Comparison of ENCODE assay signal across 8 mouse cellular contexts in genomic region chr3:94309633-94310363, GRCm38 (mm10). TPM values are rescaled to one million over a fixed set of nuclear protein-coding genes. Genes with fewer than 3 reads are reported as not detected.
DNase-seq lines count a peak whose midpoint lies in the region; ATAC-seq and TF ChIP-seq lines count a peak whose summit lies in the region.

Gene Them4, plus strand, starts transcription at chr3:94310089.

- peak; percentile 87 for TF ChIP-seq POLR2A in testis, adult 2 months (IDR thresholded peaks at IDR 0.05; ENCODE audit: control insufficient read depth, low read depth, low read length)

- no peaks in the 10 kb centered on the region for H3K9me3 ChIP-seq in E14TG2a.4 (ENCODE audit: low read length)
- H3K9me3 ChIP-seq in forebrain, embryonic 12.5 days = no peaks in the 10 kb centered on the region
- no peaks in the 10 kb centered on the region for H3K9me3 ChIP-seq in heart, postnatal 0 days (replicated peaks; ENCODE audit: control insufficient read depth, low read length)
- no peaks in the 10 kb centered on the region for H3K9me3 ChIP-seq in liver, embryonic 16.5 days (replicated peaks; ENCODE audit: control insufficient read depth, low read length)
- no peaks in the 10 kb centered on the region for H3K9me3 ChIP-seq in neural tube, embryonic 13.5 days

- WGBS in forebrain, embryonic 12.5 days = 2% methylated on average over 47 of the region's 47 CpGs
- 1% methylated on average over 47 of the region's 47 CpGs for WGBS in heart, postnatal 0 days
- WGBS in liver, embryonic 16.5 days (ENCODE audit: insufficient replicate concordance) = 2% methylated on average over 47 of the region's 47 CpGs
- WGBS in neural tube, embryonic 13.5 days = 2% methylated on average over 47 of the region's 47 CpGs

- peak; percentile 84 for DNase-seq in c-Kit-positive CD71-positive TER-119-positive erythroid progenitor cells, embryonic 14.5 days (ENCODE audit: low spot score)
- DNase-seq in heart, postnatal 0 days (ENCODE audit: low spot score) = peak; percentile 94
- peak; percentile 96 to 97 for DNase-seq in kidney, postnatal 4 days

- peaks cover 36% of the 10 kb centered on the region for H3K4me1 ChIP-seq in E14TG2a.4 (replicated peaks; ENCODE audit: low read depth, low read length)
- peaks cover 13% of the 10 kb centered on the region for H3K4me1 ChIP-seq in forebrain, embryonic 12.5 days
- H3K4me1 ChIP-seq in heart, postnatal 0 days (ENCODE audit: control insufficient read depth, insufficient read depth) = peaks cover 12% of the 10 kb centered on the region
- no peaks in the 10 kb centered on the region for H3K4me1 ChIP-seq in liver, embryonic 16.5 days (ENCODE audit: control insufficient read depth, low read depth, low read length)
- H3K4me1 ChIP-seq in neural tube, embryonic 13.5 days (replicated peaks) = peaks cover 9% of the 10 kb centered on the region
- peaks cover 2% of the 10 kb centered on the region for H3K4me1 ChIP-seq in testis, adult 2 months (ENCODE audit: control insufficient read depth, insufficient read depth, low read length)

- no peak for TF ChIP-seq CTCF in E14TG2a.4 (conservative IDR thresholded peaks at IDR 0.05; ENCODE audit: low read length)
- TF ChIP-seq CTCF in heart, postnatal 0 days (IDR thresholded peaks at IDR 0.05; ENCODE audit: low read depth) = peak; percentile 11; the same call in 1 of the 2 replicates
- TF ChIP-seq CTCF in testis, adult 2 months (IDR thresholded peaks at IDR 0.05; ENCODE audit: control insufficient read depth, insufficient read depth, insufficient replicate concordance, low read depth, low read length) = no peak

- H3K27me3 ChIP-seq in E14TG2a.4 (ENCODE audit: insufficient read depth, low read length) = no peaks in the 10 kb centered on the region
- no peaks in the 10 kb centered on the region for H3K27me3 ChIP-seq in forebrain, embryonic 12.5 days
- no peaks in the 10 kb centered on the region for H3K27me3 ChIP-seq in heart, postnatal 0 days (ENCODE audit: control insufficient read depth, insufficient read depth, low read length)
- no peaks in the 10 kb centered on the region for H3K27me3 ChIP-seq in liver, embryonic 16.5 days (ENCODE audit: control insufficient read depth, insufficient read depth, low read depth, low read length)
- no peaks in the 10 kb centered on the region for H3K27me3 ChIP-seq in neural tube, embryonic 13.5 days
- H3K27me3 ChIP-seq in testis, adult 2 months (ENCODE audit: control insufficient read depth, insufficient read depth, low read length) = no peaks in the 10 kb centered on the region

- no peaks in the 10 kb centered on the region for H3K36me3 ChIP-seq in E14TG2a.4 (ENCODE audit: insufficient read depth, low read length)
- no peaks in the 10 kb centered on the region for H3K36me3 ChIP-seq in forebrain, embryonic 12.5 days (replicated peaks)
- H3K36me3 ChIP-seq in heart, postnatal 0 days (replicated peaks; ENCODE audit: control insufficient read depth, insufficient read depth, low read length) = no peaks in the 10 kb centered on the region
- no peaks in the 10 kb centered on the region for H3K36me3 ChIP-seq in liver, embryonic 16.5 days (ENCODE audit: control insufficient read depth, insufficient read depth)
- no peaks in the 10 kb centered on the region for H3K36me3 ChIP-seq in neural tube, embryonic 13.5 days
- H3K36me3 ChIP-seq in testis, adult 2 months (ENCODE audit: control insufficient read depth, insufficient read depth, low read length) = no peaks in the 10 kb centered on the region

- TF ChIP-seq EP300 in heart, postnatal 0 days (IDR thresholded peaks at IDR 0.05; ENCODE audit: low read depth) = no peak; the same call in 1 of the 2 replicates

- peak within 1 kb of the TSS; percentile 66 for H3K9ac ChIP-seq in forebrain, embryonic 12.5 days
- peak within 1 kb of the TSS; percentile 71 for H3K9ac ChIP-seq in heart, postnatal 0 days (replicated peaks; ENCODE audit: low read depth, low read length)
- peak within 1 kb of the TSS; percentile 60 for H3K9ac ChIP-seq in liver, embryonic 16.5 days (ENCODE audit: low read depth, low read length)
- H3K9ac ChIP-seq in neural tube, embryonic 13.5 days = peak within 1 kb of the TSS; percentile 78

- peak within 1 kb of the TSS; percentile 83 for H3K4me3 ChIP-seq in E14TG2a.4 (replicated peaks; ENCODE audit: low read length)
- peak within 1 kb of the TSS; percentile 58 for H3K4me3 ChIP-seq in forebrain, embryonic 12.5 days (replicated peaks)
- H3K4me3 ChIP-seq in heart, postnatal 0 days (ENCODE audit: low read depth, low read length) = peak within 1 kb of the TSS; percentile 73
- H3K4me3 ChIP-seq in liver, embryonic 16.5 days (ENCODE audit: low read depth, low read length) = peak within 1 kb of the TSS; percentile 63
- peak within 1 kb of the TSS; percentile 60 for H3K4me3 ChIP-seq in neural tube, embryonic 13.5 days
- H3K4me3 ChIP-seq in testis, adult 2 months (ENCODE audit: control insufficient read depth, low read depth, low read length) = peak within 1 kb of the TSS; percentile 77

- ATAC-seq in forebrain, embryonic 12.5 days (ENCODE audit: low FRiP score) = peak; percentile 96
- ATAC-seq in heart, postnatal 0 days (ENCODE audit: insufficient read depth, low read depth) = peak; percentile 99
- ATAC-seq in liver, embryonic 16.5 days (ENCODE audit: low read depth) = peak; percentile 99
- peak; percentile 99 for ATAC-seq in neural tube, embryonic 13.5 days (ENCODE audit: low read depth)

- H3K27ac ChIP-seq in forebrain, embryonic 12.5 days = peak within 1 kb of the TSS; percentile 77
- H3K27ac ChIP-seq in heart, postnatal 0 days (ENCODE audit: low read depth) = peak within 1 kb of the TSS; percentile 85
- peak within 1 kb of the TSS; percentile 80 for H3K27ac ChIP-seq in liver, embryonic 16.5 days (ENCODE audit: low read length)
- H3K27ac ChIP-seq in neural tube, embryonic 13.5 days (replicated peaks) = peak within 1 kb of the TSS; percentile 81
- H3K27ac ChIP-seq in testis, adult 2 months (ENCODE audit: control insufficient read depth, insufficient read depth, low read depth, low read length) = peak within 1 kb of the TSS; percentile 92

- H3K4me2 ChIP-seq in forebrain, embryonic 12.5 days = peak within 1 kb of the TSS; percentile 66
- H3K4me2 ChIP-seq in heart, postnatal 0 days (ENCODE audit: low read depth, low read length) = peak within 1 kb of the TSS; percentile 80
- H3K4me2 ChIP-seq in liver, embryonic 16.5 days (ENCODE audit: low read depth, low read length) = peak within 1 kb of the TSS; percentile 75
- H3K4me2 ChIP-seq in neural tube, embryonic 13.5 days = peak within 1 kb of the TSS; percentile 68

RNA-seq across cellular contexts. Expression of gene Them4, which starts in this region (rescaled TPM):
- 11.9 and 12.5 TPM in 2 replicates for polyA plus RNA-seq in forebrain, embryonic 12.5 days (2016; fragmentation: Nextera tagmentation; extraction: Ambion mirVana)
- total RNA-seq in heart, postnatal 0 days (2014; rRNA removed; ENCODE audit: low replicate concordance) = 1.4 and 6.1 TPM in 2 replicates
- 16.2 and 17.3 TPM in 2 replicates for polyA plus RNA-seq in heart, postnatal 0 days (2015; fragmentation: Nextera tagmentation; extraction: Ambion mirVana)
- 4.4 and 4.6 TPM in 2 replicates for polyA plus RNA-seq in liver, embryonic 16.5 days (2015; fragmentation: Nextera tagmentation; extraction: Ambion mirVana)
- polyA plus RNA-seq in neural tube, embryonic 13.5 days (2015; fragmentation: Nextera tagmentation; extraction: Ambion mirVana) = 39.0 and 49.2 TPM in 2 replicates
- polyA plus RNA-seq in testis, adult 2 months (2012; rRNA removed) = 7.3 and 9.0 TPM in 2 replicates

Comparison
In these comparisons a context has a peak if more than half of its experiments do, and no peak if none do; other contexts are left out.
1. Peak in every context shown above with its lines: DNase-seq, ATAC-seq, H3K4me3 ChIP-seq and H3K27ac ChIP-seq.